Mouse (Mus musculus) embryonic fibroblast, embryonic 13.5 days (primary cell): ENCODE measurements around the gene Nckap5. TPM values are rescaled to one million over a fixed set of nuclear protein-coding genes. Genes with fewer than 3 reads are reported as not detected.
A peak's percentile ranks its signal among the peaks of the same experiment; 100 is the strongest.

ENCODE experiments used
- H3K27ac ChIP-seq: 2 replicates; pipeline ENCODE4 v1.5.1; 2012; ENCODE audit warnings: low read length, control low read depth, inconsistent platforms; ENCODE audit not compliant: insufficient read depth
- H3K4me1 ChIP-seq: 2 replicates; pipeline ENCODE4 v1.6.1; 2011; ENCODE audit warnings: low read length; ENCODE audit not compliant: control insufficient read depth, insufficient read depth
- H3K4me3 ChIP-seq: 2 replicates; pipeline ENCODE4 v1.5.1; 2011; ENCODE audit warnings: mild to moderate bottlenecking, control low read depth, low read length; ENCODE audit not compliant: insufficient read depth
- CTCF ChIP-seq: IDR thresholded peaks from 2 replicates; pipeline ENCODE4 v1.5.1; 2011; ENCODE audit warnings: mild to moderate bottlenecking, control low read depth, low read length, moderate library complexity, borderline replicate concordance; ENCODE audit not compliant: insufficient read depth
- POLR2A ChIP-seq: IDR thresholded peaks from 2 replicates; pipeline ENCODE4 v1.6.1; 2011; ENCODE audit warnings: low read depth, mild to moderate bottlenecking, control low read depth, low read length, moderate library complexity
- polyA plus RNA-seq: library from polyadenylated mRNA; stranded (reverse); fragments of >200 nt; gene quantifications from 2 replicates; pipeline ENCODE4 v1.2.4, GENCODE M21; 2011; ENCODE audit warnings: low read depth; ENCODE audit not compliant: missing spikeins, insufficient read length

The Nckap5 gene
- polyA plus RNA-seq, 1 experiment = 1.7 TPM

DNA sequence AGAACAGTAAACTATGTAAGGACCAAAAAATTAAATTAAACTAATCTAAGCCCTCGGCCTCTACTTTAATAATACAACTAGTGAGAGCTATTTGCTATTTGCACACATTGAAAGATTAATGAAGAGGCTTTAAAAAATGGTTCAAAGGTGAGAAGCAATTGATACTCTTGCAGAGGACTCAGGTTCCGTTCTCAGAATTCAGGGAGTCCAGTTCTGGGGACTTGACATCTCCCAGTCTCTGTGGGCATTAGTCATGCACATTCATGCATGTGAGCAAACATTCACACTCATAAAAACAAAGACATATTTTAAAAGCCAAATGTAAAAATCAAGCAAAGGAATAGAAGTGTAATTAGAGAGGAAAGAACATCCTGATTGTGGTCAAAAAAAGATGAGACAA lies 257.5 kb downstream of the Nckap5 start:
- H3K4me1 ChIP-seq = no peaks in the 10 kb centered on the region
- no peak overlapping the region for H3K27ac ChIP-seq
- TF ChIP-seq CTCF = no peak
- H3K4me3 ChIP-seq = no peak overlapping the region

DNA sequence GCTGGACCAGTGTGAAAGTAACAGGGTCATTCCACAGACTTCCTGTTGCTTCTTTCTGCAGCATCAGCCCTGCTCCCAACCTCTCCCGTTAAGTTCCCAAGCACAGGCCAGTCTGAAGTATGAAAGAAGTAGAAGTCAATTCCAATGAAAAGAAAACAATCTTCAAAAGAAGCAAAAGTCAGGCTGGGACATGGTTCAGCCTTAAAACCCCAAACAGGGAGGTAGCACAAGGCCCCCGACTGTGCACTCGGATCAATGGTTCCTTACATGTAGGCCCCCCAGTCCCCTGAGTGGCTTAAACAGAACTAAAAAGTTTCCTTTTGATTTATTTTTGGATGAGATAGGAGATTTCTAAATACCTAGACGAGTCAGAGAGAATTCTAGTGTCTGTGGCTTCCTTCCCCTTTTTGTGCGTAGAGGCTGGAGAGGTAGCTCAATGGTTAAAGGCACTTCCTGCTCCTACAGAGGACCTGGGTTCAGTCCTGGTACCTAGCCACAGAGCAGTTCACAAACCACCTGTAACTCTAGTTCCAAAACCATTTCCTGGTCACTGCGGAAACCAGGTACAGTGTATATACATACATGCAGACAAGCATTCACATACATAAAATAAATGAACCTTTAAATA lies 260.9 kb downstream of the Nckap5 start:
- H3K4me1 ChIP-seq = no peaks in the 10 kb centered on the region
- no peak overlapping the region for H3K27ac ChIP-seq
- H3K4me3 ChIP-seq = no peak overlapping the region
- TF ChIP-seq CTCF = no peak
- TF ChIP-seq POLR2A = no peak

- no peak overlapping the region for H3K4me3 ChIP-seq
- TF ChIP-seq CTCF (0 out of 2 replicates have a peak, but pooled peaks have one; percentile 8), POLR2A (no peak)
- no peak overlapping the region for H3K27ac ChIP-seq
- no peaks in the 10 kb centered on the region for H3K4me1 ChIP-seq
Measured at GRCm38 (mm10) chr1:126568520-126569197, 261.9 kb downstream of the Nckap5 start.

DNA sequence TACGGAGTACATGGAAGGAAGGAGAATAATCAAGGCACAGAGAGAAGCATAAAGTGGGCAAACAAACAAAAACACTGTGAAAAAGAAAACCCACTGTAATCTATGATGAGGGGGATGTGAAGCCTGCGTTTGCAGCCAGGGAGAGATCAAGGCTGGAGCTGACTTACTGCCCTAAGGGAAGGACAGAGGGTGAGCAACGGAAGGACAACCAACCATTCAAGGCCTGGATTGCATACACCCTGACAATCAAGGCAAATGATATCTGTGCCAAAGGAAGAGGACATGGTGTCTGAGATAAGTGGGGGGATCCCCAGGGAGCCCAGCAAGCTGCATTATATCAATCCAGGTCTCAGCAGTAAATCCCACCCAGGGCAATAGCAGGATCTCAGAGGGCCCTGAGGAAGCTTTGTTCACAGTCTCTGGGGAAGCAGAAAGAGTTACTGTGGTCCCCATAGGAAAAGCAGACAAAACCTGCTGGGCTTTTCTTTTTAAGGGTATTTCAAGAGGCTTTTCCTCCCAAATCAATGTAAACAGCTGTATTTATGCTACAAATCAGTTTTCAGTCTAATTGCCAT lies 265.4 kb downstream of the Nckap5 start:
- H3K4me1 ChIP-seq = no peaks in the 10 kb centered on the region
- TF ChIP-seq CTCF = no peak
- no peak for TF ChIP-seq POLR2A
- no peak overlapping the region for H3K4me3 ChIP-seq
- no peak overlapping the region for H3K27ac ChIP-seq

- no peaks in the 10 kb centered on the region for H3K4me1 ChIP-seq
- no peak for TF ChIP-seq CTCF
- no peak for TF ChIP-seq POLR2A
- H3K4me3 ChIP-seq = no peak overlapping the region
- no peak overlapping the region for H3K27ac ChIP-seq
Measured at GRCm38 (mm10) chr1:126560931-126561330, 269.7 kb downstream of the Nckap5 start.

DNA sequence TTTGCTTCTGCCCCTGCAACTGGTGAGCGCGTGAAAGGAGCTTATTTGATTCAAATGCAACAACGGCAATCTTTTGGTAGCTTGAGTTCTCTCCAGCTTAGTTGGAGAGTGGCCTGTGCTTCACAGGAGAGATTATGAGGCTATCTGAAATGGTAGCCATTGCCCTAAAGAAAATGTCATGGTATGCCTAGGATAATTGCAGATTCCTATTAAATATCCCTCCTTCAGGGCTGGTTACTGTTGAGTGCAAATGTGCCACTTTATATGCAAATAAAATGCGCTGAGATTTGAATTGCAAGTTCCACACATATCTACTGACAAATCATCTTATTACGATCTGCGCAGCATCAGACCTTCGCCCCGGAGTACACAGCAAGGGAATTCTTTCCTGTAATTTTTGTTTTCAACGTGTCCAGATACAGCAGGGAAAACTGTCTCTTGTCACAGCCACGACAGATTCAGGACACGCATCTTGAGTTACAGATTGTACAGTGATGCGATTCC lies 272.8 kb downstream of the Nckap5 start:
- Histone ChIP-seq H3K4me3 (no peak overlapping the region), H3K4me1 (no peaks in the 10 kb centered on the region), H3K27ac (no peak overlapping the region)
- TF ChIP-seq POLR2A (no peak), CTCF (no peak)

DNA sequence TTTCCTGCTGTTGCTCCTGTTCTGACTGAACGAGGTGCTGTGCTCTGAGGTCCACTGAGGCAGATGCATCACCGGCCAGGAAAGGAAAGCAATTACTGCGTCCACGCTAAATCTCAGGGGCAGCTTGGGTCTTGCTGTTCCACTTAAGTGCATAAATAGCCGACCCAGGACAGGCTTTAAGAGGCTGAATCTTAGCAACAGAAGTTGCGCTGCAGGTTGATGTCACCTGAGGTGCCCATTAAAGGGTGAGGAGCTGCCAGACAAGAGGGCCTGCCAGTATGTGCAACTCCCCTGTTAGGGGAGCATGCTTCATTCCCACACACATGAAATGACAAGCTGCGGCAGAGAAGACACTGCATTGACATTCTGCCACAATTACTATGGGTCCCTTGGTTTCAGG lies 282.6 kb downstream of the Nckap5 start:
- TF ChIP-seq CTCF = no peak
- TF ChIP-seq POLR2A = no peak
- H3K4me3 ChIP-seq = no peak overlapping the region
- no peaks in the 10 kb centered on the region for H3K4me1 ChIP-seq
- no peak overlapping the region for H3K27ac ChIP-seq

GRCm38 (mm10) chr1:126544471-126544870 lies 286.1 kb downstream of the Nckap5 start:
- 0 out of 2 replicates have a peak overlapping the region, but pooled peaks have one; percentile 29 for H3K27ac ChIP-seq
- no peak overlapping the region for H3K4me3 ChIP-seq
- H3K4me1 ChIP-seq = no peaks in the 10 kb centered on the region
- TF ChIP-seq POLR2A (no peak), CTCF (no peak)

GRCm38 (mm10) chr1:126537223-126537757 lies 293.3 kb downstream of the Nckap5 start:
- Histone ChIP-seq H3K4me1 (no peaks in the 10 kb centered on the region), H3K27ac (no peak overlapping the region), H3K4me3 (no peak overlapping the region)
- TF ChIP-seq POLR2A (no peak), CTCF (no peak)

DNA sequence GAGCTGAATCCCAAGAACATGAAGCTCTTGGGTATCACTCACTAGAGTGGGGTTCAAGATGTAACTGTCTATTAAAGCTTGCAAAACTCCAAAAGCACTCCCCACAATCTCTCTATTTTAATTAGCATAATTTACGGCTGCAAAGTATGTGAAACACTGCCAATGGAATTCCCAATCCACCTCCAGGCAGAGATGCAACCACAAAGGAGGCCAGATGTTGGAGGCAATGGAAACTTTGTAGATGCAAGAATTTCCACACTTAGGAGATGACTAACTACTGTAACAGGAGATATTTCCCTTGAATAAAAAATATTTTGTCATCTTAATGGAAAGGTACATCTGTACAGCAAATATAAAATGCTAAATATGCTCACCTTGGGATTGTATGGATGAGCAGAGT lies 295.1 kb downstream of the Nckap5 start:
- TF ChIP-seq CTCF = no peak
- TF ChIP-seq POLR2A = no peak
- no peak overlapping the region for H3K4me3 ChIP-seq
- peak overlapping the region; percentile 25; the same call in 1 of the 2 replicates for H3K27ac ChIP-seq
- no peaks in the 10 kb centered on the region for H3K4me1 ChIP-seq
